Mouse (Mus musculus): ENCODE measurements around the gene Parp11. TPM values are rescaled to one million over a fixed set of nuclear protein-coding genes. Genes with fewer than 3 reads are reported as not detected.
A peak's percentile ranks its signal among the peaks of the same experiment; 100 is the strongest.

The Parp11 gene
- 10 to 100 TPM; 35.5 to 38.8 TPM for total RNA-seq (2021)

GRCm38 (mm10) chr6:127446436-127446890 lies at the start of gene Parp11:
Gene Parp11, plus strand, starts transcription at chr6:127446840.
- peak; percentile 65 to 87 for DNase-seq (ENCODE audit: extremely low spot score in 1 of 2, low spot score in 1 of 2)

- DNase-seq (ENCODE audit: extremely low spot score in 1 of 2, low spot score in 1 of 2) = no peak
Observed at GRCm38 (mm10) chr6:127398073-127398472, 48.6 kb upstream of the Parp11 start.

- no peak for DNase-seq (ENCODE audit: extremely low spot score in 1 of 2, low spot score in 1 of 2)
Observed at GRCm38 (mm10) chr6:127401419-127401818, 45.2 kb upstream of the Parp11 start.

- peak; percentile 12 to 43 for DNase-seq (ENCODE audit: extremely low spot score in 1 of 2, low spot score in 1 of 2)
Observed at GRCm38 (mm10) chr6:127404070-127404810, 42.4 kb upstream of the Parp11 start.

- DNase-seq (ENCODE audit: extremely low spot score in 1 of 2, low spot score in 1 of 2) = peak in 1 of 2 experiments; percentile 34
Observed at GRCm38 (mm10) chr6:127405682-127406081, 41.0 kb upstream of the Parp11 start.

GRCm38 (mm10) chr6:127407742-127408141 lies 38.9 kb upstream of the Parp11 start:
- no peak for DNase-seq (ENCODE audit: extremely low spot score in 1 of 2, low spot score in 1 of 2)

- no peak for DNase-seq (ENCODE audit: extremely low spot score in 1 of 2, low spot score in 1 of 2)
Observed at GRCm38 (mm10) chr6:127417525-127418184, 29.0 kb upstream of the Parp11 start.

GRCm38 (mm10) chr6:127418322-127418721 lies 28.3 kb upstream of the Parp11 start:
- no peak for DNase-seq (ENCODE audit: extremely low spot score in 1 of 2, low spot score in 1 of 2)

GRCm38 (mm10) chr6:127420115-127420514 lies 26.5 kb upstream of the Parp11 start:
- DNase-seq (ENCODE audit: extremely low spot score in 1 of 2, low spot score in 1 of 2) = no peak

- DNase-seq (ENCODE audit: extremely low spot score in 1 of 2, low spot score in 1 of 2) = no peak
Observed at GRCm38 (mm10) chr6:127425095-127425494, 21.5 kb upstream of the Parp11 start.

GRCm38 (mm10) chr6:127430716-127431115 lies 15.9 kb upstream of the Parp11 start:
- DNase-seq (ENCODE audit: extremely low spot score in 1 of 2, low spot score in 1 of 2) = no peak

GRCm38 (mm10) chr6:127431196-127431766 lies 15.4 kb upstream of the Parp11 start:
- DNase-seq (ENCODE audit: extremely low spot score in 1 of 2, low spot score in 1 of 2) = no peak

GRCm38 (mm10) chr6:127433886-127434647 lies 12.6 kb upstream of the Parp11 start:
- no peak for DNase-seq (ENCODE audit: extremely low spot score in 1 of 2, low spot score in 1 of 2)

GRCm38 (mm10) chr6:127434648-127434984 lies 12.0 kb upstream of the Parp11 start:
- no peak for DNase-seq (ENCODE audit: extremely low spot score in 1 of 2, low spot score in 1 of 2)

- no peak for DNase-seq (ENCODE audit: extremely low spot score in 1 of 2, low spot score in 1 of 2)
Observed at GRCm38 (mm10) chr6:127439063-127439462, 7.6 kb upstream of the Parp11 start.

GRCm38 (mm10) chr6:127439540-127440195 lies 7.0 kb upstream of the Parp11 start:
- no peak for DNase-seq (ENCODE audit: extremely low spot score in 1 of 2, low spot score in 1 of 2)

- peak; percentile 19 to 20 for DNase-seq (ENCODE audit: extremely low spot score in 1 of 2, low spot score in 1 of 2)
Observed at GRCm38 (mm10) chr6:127440416-127441104, 6.1 kb upstream of the Parp11 start.

- no peak for DNase-seq (ENCODE audit: extremely low spot score in 1 of 2, low spot score in 1 of 2)
Observed at GRCm38 (mm10) chr6:127442584-127442983, 4.1 kb upstream of the Parp11 start.

GRCm38 (mm10) chr6:127443910-127444309 lies 2.7 kb upstream of the Parp11 start:
- no peak for DNase-seq (ENCODE audit: extremely low spot score in 1 of 2, low spot score in 1 of 2)

GRCm38 (mm10) chr6:127444466-127444865 lies 2.2 kb upstream of the Parp11 start:
- DNase-seq (ENCODE audit: extremely low spot score in 1 of 2, low spot score in 1 of 2) = no peak
